In genomic region chr9:108530954-108531353, GRCm38 (mm10) we compare ENCODE assay signal across 30 mouse cellular contexts.
"Had no signal": no experiment of that assay in that cellular context is flagged by ENCODE, and none has a peak within 500 bp of the region (broad histone marks: within the 10 kb centered on the region; RNA-seq: fewer than 3 reads in every experiment).

No protein-coding gene starts in this region.

- H3K4me2 ChIP-seq: limb, embryonic 12.5 days; limb, embryonic 13.5 days; limb, embryonic 15.5 days; liver, embryonic 11.5 days; liver, embryonic 12.5 days; liver, embryonic 13.5 days; liver, embryonic 15.5 days; lung, embryonic 14.5 days; lung, embryonic 15.5 days; midbrain, embryonic 12.5 days; midbrain, embryonic 15.5 days had no signal

- H3K9me3 ChIP-seq: limb, embryonic 10.5 days; limb, embryonic 12.5 days; limb, embryonic 13.5 days; limb, embryonic 15.5 days; liver, embryonic 12.5 days; liver, embryonic 13.5 days; liver, embryonic 15.5 days; lung, embryonic 15.5 days; megakaryocyte, embryonic 14.5 days; midbrain, embryonic 10.5 days; midbrain, embryonic 12.5 days; midbrain, embryonic 15.5 days had no signal

- ATAC-seq: liver, embryonic 12.5 days; liver, postnatal 0 days; lung, postnatal 0 days; midbrain, embryonic 15.5 days; midbrain, embryonic 16.5 days had no signal

- H3K9ac ChIP-seq: limb, embryonic 12.5 days; limb, embryonic 13.5 days; limb, embryonic 15.5 days; liver, embryonic 12.5 days; liver, embryonic 13.5 days; liver, embryonic 14.5 days; liver, embryonic 15.5 days; liver, postnatal 0 days; lung, embryonic 14.5 days; lung, embryonic 15.5 days; midbrain, embryonic 12.5 days; midbrain, embryonic 15.5 days had no signal

- H3K4me3 ChIP-seq: left cerebral cortex, adult 2 months; limb, embryonic 10.5 days; limb, embryonic 12.5 days; limb, embryonic 13.5 days; limb, embryonic 15.5 days; liver, embryonic 12.5 days; liver, embryonic 13.5 days; liver, embryonic 15.5 days; lung, embryonic 15.5 days; megakaryocyte, embryonic 14.5 days; midbrain, embryonic 10.5 days; midbrain, embryonic 12.5 days; midbrain, embryonic 15.5 days; myocyte had no signal

- H3K4me1 ChIP-seq: limb, embryonic 10.5 days; limb, embryonic 12.5 days; limb, embryonic 13.5 days; limb, embryonic 15.5 days; liver, embryonic 13.5 days; liver, embryonic 15.5 days; lung, embryonic 15.5 days; megakaryocyte, embryonic 14.5 days; midbrain, embryonic 10.5 days; midbrain, embryonic 12.5 days; midbrain, embryonic 15.5 days had no signal

- H3K27me3 ChIP-seq: limb, embryonic 12.5 days; limb, embryonic 13.5 days; limb, embryonic 15.5 days; liver, embryonic 12.5 days; liver, embryonic 13.5 days; liver, embryonic 15.5 days; lung, embryonic 15.5 days; megakaryocyte, embryonic 14.5 days; midbrain, embryonic 12.5 days; midbrain, embryonic 15.5 days had no signal

- H3K27ac ChIP-seq: left cerebral cortex, adult 2 months; limb, embryonic 10.5 days; limb, embryonic 12.5 days; limb, embryonic 13.5 days; limb, embryonic 15.5 days; liver, embryonic 12.5 days; liver, embryonic 13.5 days; liver, embryonic 14.5 days; liver, embryonic 15.5 days; lung, embryonic 15.5 days; macrophage; midbrain, embryonic 10.5 days; midbrain, embryonic 12.5 days; midbrain, embryonic 15.5 days had no signal

- DNase-seq: left cerebral cortex, postnatal 4 days; liver; liver, embryonic 13.5 days; liver, postnatal 0 days; lung, adult 18-20 months; lung, adult 2 months; lung, embryonic 14.5 days; lung, postnatal 10 days; lung, postnatal 14 days; lung, postnatal 36 days; lung, postnatal 4 days; midbrain, embryonic 14.5 days had no signal
